Mouse (Mus musculus): Measurements from ENCODE around the gene Mcur1. TPM values are rescaled to one million over a fixed set of nuclear protein-coding genes. Genes with fewer than 3 reads are reported as not detected.

Gene Mcur1
- total and polyA plus RNA-seq, 3 experiments = 26.4 to 49.8 (median 43.9) TPM

DNA sequence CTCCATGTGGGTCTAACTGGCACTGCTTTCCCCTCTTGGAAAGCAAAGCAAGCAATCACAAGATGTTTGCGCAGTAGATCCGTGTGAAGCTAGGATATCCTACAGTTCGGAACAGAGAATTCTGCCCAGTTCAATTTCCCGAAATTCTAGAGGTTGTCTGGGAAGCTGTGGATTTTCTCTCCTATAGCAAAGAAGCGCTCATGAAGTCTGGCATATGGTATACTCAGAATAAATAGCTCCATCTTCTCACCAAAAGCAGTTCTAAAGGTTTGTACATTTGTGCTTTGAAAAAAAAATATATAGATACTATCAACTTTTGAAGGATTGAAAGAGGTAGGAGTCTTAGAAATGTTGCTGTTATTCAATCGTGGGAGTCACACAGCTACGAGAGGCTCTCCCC, 64.3 kb downstream of the Mcur1 start:
- no peak for DNase-seq
- WGBS = 90% methylated on average over 7 of the region's 7 CpGs
- Histone ChIP-seq H3K79me2 (replicated peaks; ENCODE audit: control insufficient read depth, insufficient read depth, low read length) (no peaks in the 10 kb centered on the region), H3K9ac (ENCODE audit: low read depth, low read length) (no peak overlapping the region), H3K4me1 (ENCODE audit: control insufficient read depth, insufficient read depth, low read length) (no peaks in the 10 kb centered on the region), H3K27ac (no peak overlapping the region), H3K4me3 (no peak overlapping the region), H3K36me3 (ENCODE audit: control insufficient read depth, insufficient read depth, low read length) (no peaks in the 10 kb centered on the region), H3K27me3 (ENCODE audit: control insufficient read depth, insufficient read depth, low read length) (no peaks in the 10 kb centered on the region)
- TF ChIP-seq EP300 (IDR thresholded peaks at IDR 0.05; ENCODE audit: insufficient read depth, low read depth, low read length) = no peak
- no peak for TF ChIP-seq CTCF (IDR thresholded peaks at IDR 0.05)
- TF ChIP-seq POLR2A (IDR thresholded peaks at IDR 0.05; ENCODE audit: insufficient read depth, low read depth, low read length) = no peak
- intact Hi-C loops (cut with DNase I) = no loop called here

DNA sequence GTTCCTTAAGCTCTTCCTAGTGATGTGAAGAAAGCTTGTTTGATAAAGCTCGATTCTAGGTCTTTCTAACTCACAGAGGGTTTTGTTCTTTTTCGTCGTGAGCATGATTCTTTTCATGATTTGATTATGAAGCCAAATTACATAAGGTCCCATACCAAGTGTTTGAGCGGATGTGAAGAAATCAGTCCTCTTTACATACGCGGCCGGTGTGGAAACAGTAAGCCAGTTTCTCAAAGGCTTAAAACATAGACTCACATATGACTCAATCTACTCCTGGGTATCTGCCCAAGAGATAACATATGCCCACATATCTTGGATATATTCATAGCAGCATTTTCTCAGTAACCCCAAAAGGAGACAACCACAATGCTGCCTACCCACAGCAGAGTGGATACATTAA, 66.3 kb downstream of the Mcur1 start:
- DNase-seq = no peak
- TF ChIP-seq EP300 (IDR thresholded peaks at IDR 0.05; ENCODE audit: insufficient read depth, low read depth, low read length) (no peak), POLR2A (IDR thresholded peaks at IDR 0.05; ENCODE audit: insufficient read depth, low read depth, low read length) (no peak), CTCF (IDR thresholded peaks at IDR 0.05) (no peak)
- Histone ChIP-seq H3K4me3 (no peak overlapping the region), H3K4me1 (ENCODE audit: control insufficient read depth, insufficient read depth, low read length) (no peaks in the 10 kb centered on the region), H3K27ac (no peak overlapping the region), H3K79me2 (replicated peaks; ENCODE audit: control insufficient read depth, insufficient read depth, low read length) (no peaks in the 10 kb centered on the region), H3K36me3 (ENCODE audit: control insufficient read depth, insufficient read depth, low read length) (no peaks in the 10 kb centered on the region), H3K9ac (ENCODE audit: low read depth, low read length) (no peak overlapping the region), H3K27me3 (ENCODE audit: control insufficient read depth, insufficient read depth, low read length) (no peaks in the 10 kb centered on the region)
- 84% methylated on average over 7 of the region's 7 CpGs for WGBS
- intact Hi-C loops (cut with DNase I) = no loop called here

DNA sequence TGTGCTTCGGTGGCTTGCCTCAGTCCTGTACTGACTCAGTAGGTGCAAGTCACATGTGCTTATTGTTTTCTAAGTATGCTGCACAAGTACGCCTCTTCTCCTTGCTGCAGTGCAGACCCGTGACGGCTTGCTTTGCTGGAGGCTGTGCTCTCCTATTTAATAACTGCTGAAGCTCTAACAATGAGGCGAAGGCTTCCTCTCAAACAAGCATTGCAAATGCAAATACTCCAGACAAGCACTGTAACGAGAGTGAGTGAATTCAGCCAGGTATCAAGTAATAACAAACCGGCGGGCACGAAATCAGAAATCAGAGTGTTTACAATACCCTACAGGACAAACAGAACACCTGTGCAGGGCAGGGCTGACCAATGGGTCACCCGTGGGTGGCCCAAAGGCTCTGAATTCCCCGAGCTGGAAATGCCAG, 66.9 kb downstream of the Mcur1 start:
- no peak for DNase-seq
- 85% methylated on average over 11 of the region's 11 CpGs for WGBS
- intact Hi-C loops (cut with DNase I) = no loop called here
- H3K4me1 ChIP-seq (ENCODE audit: control insufficient read depth, insufficient read depth, low read length) = no peaks in the 10 kb centered on the region
- no peaks in the 10 kb centered on the region for H3K27me3 ChIP-seq (ENCODE audit: control insufficient read depth, insufficient read depth, low read length)
- H3K36me3 ChIP-seq (ENCODE audit: control insufficient read depth, insufficient read depth, low read length) = no peaks in the 10 kb centered on the region
- H3K27ac ChIP-seq = no peak overlapping the region
- H3K9ac ChIP-seq (ENCODE audit: low read depth, low read length) = no peak overlapping the region
- no peaks in the 10 kb centered on the region for H3K79me2 ChIP-seq (replicated peaks; ENCODE audit: control insufficient read depth, insufficient read depth, low read length)
- H3K4me3 ChIP-seq = no peak overlapping the region
- TF ChIP-seq POLR2A (IDR thresholded peaks at IDR 0.05; ENCODE audit: insufficient read depth, low read depth, low read length) (no peak), CTCF (IDR thresholded peaks at IDR 0.05) (no peak), EP300 (IDR thresholded peaks at IDR 0.05; ENCODE audit: insufficient read depth, low read depth, low read length) (no peak)

Other genes starting within 250 kb of the Mcur1 start
- gene Sirt5, start 194.7 kb downstream of the Mcur1 start, total RNA-seq (2021) = 10 to 100 TPM; 53.9 to 58.9 TPM
- 25.7 and 37.5 TPM in 2 replicates for gene Sirt5, start 194.7 kb downstream of the Mcur1 start, polyA plus RNA-seq (2012; rRNA removed)
- 100 to 1,000 TPM; 102 to 120 TPM for gene Nol7, start 161.8 kb downstream of the Mcur1 start, total RNA-seq (2021)
- gene Nol7, start 161.8 kb downstream of the Mcur1 start, polyA plus RNA-seq (2012; rRNA removed) = 23.0 and 27.1 TPM in 2 replicates
- gene Ranbp9, start 78.9 kb downstream of the Mcur1 start, total RNA-seq (2021) = 10 to 100 TPM; 42.2 to 44.2 TPM
- gene Ranbp9, start 78.9 kb downstream of the Mcur1 start, polyA plus RNA-seq (2012; rRNA removed) = 16.1 and 22.3 TPM in 2 replicates
- gene Rnf182, start 55.5 kb upstream of the Mcur1 start, total RNA-seq (2021) = under 1 TPM; 0.05 to 0.07 TPM
- 0.12 and 0.16 TPM in 2 replicates for gene Rnf182, start 55.5 kb upstream of the Mcur1 start, polyA plus RNA-seq (2012; rRNA removed)
- 1 to 10 TPM; 2.4 to 2.8 TPM for gene Cd83, start 224.6 kb upstream of the Mcur1 start, total RNA-seq (2021)
- gene Cd83, start 224.6 kb upstream of the Mcur1 start, polyA plus RNA-seq (2012; rRNA removed) = 3.2 and 4.3 TPM in 2 replicates

Measured in heart, adult 2 months (tissue).